Mouse (Mus musculus) small intestine, adult 2 months (tissue): ENCODE data around the gene Map2k6. TPM values are rescaled to one million over a fixed set of nuclear protein-coding genes. Genes with fewer than 3 reads are reported as not detected.
A peak's percentile ranks its signal among the peaks of the same experiment; 100 is the strongest.
"Not testable (repeated sequence)": the region's sequence is repeated elsewhere in the genome, so short reads cannot be mapped to it uniquely, and the experiment has no call there.

Source experiments
- H3K27ac ChIP-seq: fragments of 200-500 bp; 2 replicates; pipeline ENCODE4 v1.5.1; 2012; ENCODE audit warnings: low read depth, low read length, control low read depth, inconsistent platforms; ENCODE audit not compliant: insufficient read depth
- H3K27me3 ChIP-seq: fragments of 200-500 bp; 2 replicates; pipeline ENCODE4 v1.6.1; 2012; ENCODE audit warnings: mild to moderate bottlenecking, moderate library complexity, low read length, inconsistent platforms; ENCODE audit not compliant: control insufficient read depth, insufficient read depth
- H3K36me3 ChIP-seq: fragments of 200-500 bp; 2 replicates; pipeline ENCODE4 v1.6.1; 2012; ENCODE audit warnings: mild to moderate bottlenecking, low read length, control low read depth, inconsistent platforms; ENCODE audit not compliant: control insufficient read depth, insufficient read depth
- H3K4me1 ChIP-seq: fragments of 200-500 bp; 2 replicates; pipeline ENCODE4 v1.6.1; 2012; ENCODE audit warnings: low read length, inconsistent platforms, mixed read lengths; ENCODE audit not compliant: control insufficient read depth, insufficient read depth, insufficient read length
- H3K4me3 ChIP-seq: fragments of 200-500 bp; 2 replicates; pipeline ENCODE4 v1.5.1; 2012; ENCODE audit warnings: low read depth, mild to moderate bottlenecking, control low read depth, inconsistent platforms, low read length, moderate library complexity
- CTCF ChIP-seq: fragments of 200-500 bp; IDR thresholded peaks from 2 replicates; pipeline ENCODE4 v1.5.1; 2012; ENCODE audit warnings: low read depth, mild to moderate bottlenecking, control low read depth, inconsistent platforms, low read length, moderate library complexity, mixed read lengths; ENCODE audit not compliant: insufficient replicate concordance, insufficient read length; ENCODE audit errors: extremely low read depth
- POLR2A ChIP-seq: fragments of 200-500 bp; IDR thresholded peaks from 2 replicates; pipeline ENCODE4 v1.6.1; 2012; ENCODE audit warnings: low read depth, mild to moderate bottlenecking, control low read depth, inconsistent platforms, low read length, moderate library complexity
- WGBS: fragments of 180-500 bp; shearing (Covaris S2); methylation state at CpG from one replicate; pipeline ENCODE4 v1.1.7; 2018; 5-methylcytosine and 5-hydroxymethylcytosine counted together
- polyA plus RNA-seq: library from polyadenylated mRNA; depleted of rRNA; stranded (reverse); fragments of >200 nt; gene quantifications from 2 replicates; pipeline ENCODE4 v1.2.3, GENCODE M21; 2012; rRNA removed

Gene Map2k6
- 0.43 and 1.5 TPM in 2 replicates for polyA plus RNA-seq

- WGBS: 10% methylated on average over 20 of the region's 20 CpGs
- H3K27ac ChIP-seq: peak within 1 kb of the TSS; percentile 43
- H3K36me3 ChIP-seq: no peaks in the 10 kb centered on the region
- H3K4me1 ChIP-seq: peaks cover 5% of the 10 kb centered on the region; the same call in 1 of the 2 replicates
- no peak for TF ChIP-seq POLR2A
- TF ChIP-seq CTCF: no peak
- H3K4me3 ChIP-seq: peak within 1 kb of the TSS; percentile 87
- no peaks in the 10 kb centered on the region for H3K27me3 ChIP-seq
Measured at GRCm38 (mm10) chr11:110398553-110399239, at the start of gene Map2k6. Gene Map2k6 (plus strand): TSS chr11:110399122.

GRCm38 (mm10) chr11:110354261-110354660 lies 44.7 kb upstream of the Map2k6 start:
- no peaks in the 10 kb centered on the region for H3K27me3 ChIP-seq
- WGBS: 76% methylated on average over 9 of the region's 9 CpGs
- H3K27ac ChIP-seq: no peak overlapping the region
- TF ChIP-seq POLR2A (no peak), CTCF (no peak)
- H3K36me3 ChIP-seq: no peaks in the 10 kb centered on the region
- H3K4me3 ChIP-seq: no peak overlapping the region
- H3K4me1 ChIP-seq: no peaks in the 10 kb centered on the region

GRCm38 (mm10) chr11:110355131-110355530 lies 43.8 kb upstream of the Map2k6 start:
- H3K4me3 ChIP-seq, H3K27me3 ChIP-seq, H3K27ac ChIP-seq, H3K4me1 ChIP-seq, H3K36me3 ChIP-seq: not testable (repeated sequence)
- 74% methylated on average over 9 of the region's 9 CpGs for WGBS

GRCm38 (mm10) chr11:110357756-110358551 lies 41.0 kb upstream of the Map2k6 start:
- 56% methylated on average over 16 of the region's 16 CpGs for WGBS
- Histone ChIP-seq H3K4me3 (no peak overlapping the region), H3K36me3 (no peaks in the 10 kb centered on the region), H3K27me3 (no peaks in the 10 kb centered on the region), H3K27ac (no peak overlapping the region), H3K4me1 (no peaks in the 10 kb centered on the region)
- TF ChIP-seq POLR2A (no peak), CTCF (no peak)

- 83% methylated on average over 3 of the region's 3 CpGs for WGBS
- H3K27me3 ChIP-seq: no peaks in the 10 kb centered on the region
- TF ChIP-seq CTCF (no peak), POLR2A (no peak)
- H3K4me3 ChIP-seq: no peak overlapping the region
- no peak overlapping the region for H3K27ac ChIP-seq
- H3K36me3 ChIP-seq: no peaks in the 10 kb centered on the region
- 0 out of 2 replicates have a peak, but pooled peaks cover 2% of the 10 kb centered on the region for H3K4me1 ChIP-seq
Measured at GRCm38 (mm10) chr11:110365016-110365415, 33.9 kb upstream of the Map2k6 start.

GRCm38 (mm10) chr11:110366902-110367301 lies 32.0 kb upstream of the Map2k6 start:
- TF ChIP-seq POLR2A (no peak), CTCF (no peak)
- no peak overlapping the region for H3K27ac ChIP-seq
- H3K36me3 ChIP-seq: no peaks in the 10 kb centered on the region
- no peak overlapping the region for H3K4me3 ChIP-seq
- no peaks in the 10 kb centered on the region for H3K27me3 ChIP-seq
- 0 out of 2 replicates have a peak, but pooled peaks cover 2% of the 10 kb centered on the region for H3K4me1 ChIP-seq
- 85% methylated on average over 3 of the region's 3 CpGs for WGBS

- no peak for TF ChIP-seq CTCF
- no peak for TF ChIP-seq POLR2A
- H3K4me3 ChIP-seq: no peak overlapping the region
- H3K27me3 ChIP-seq: no peaks in the 10 kb centered on the region
- WGBS: 86% methylated on average over 13 of the region's 13 CpGs
- 0 out of 2 replicates have a peak, but pooled peaks cover 2% of the 10 kb centered on the region for H3K4me1 ChIP-seq
- no peaks in the 10 kb centered on the region for H3K36me3 ChIP-seq
- no peak overlapping the region for H3K27ac ChIP-seq
Measured at GRCm38 (mm10) chr11:110367638-110368037, 31.3 kb upstream of the Map2k6 start.
